Mouse (Mus musculus): Measurements from ENCODE around the gene Gm26741. TPM values are rescaled to one million over a fixed set of nuclear protein-coding genes. Genes with fewer than 3 reads are reported as not detected.

Gm26741 gene
- total RNA-seq, 2 experiments from 2014 or later: not detected

- DNase-seq (ENCODE audit: extremely low spot score in 1 of 2, low spot score in 1 of 2): no peak
Measured at GRCm38 (mm10) chr10:52388922-52389430, 30.4 kb downstream of the Gm26741 start, which contains the start of gene Nepn. TSS of gene Nepn (plus strand) at chr10:52388972.

DNA sequence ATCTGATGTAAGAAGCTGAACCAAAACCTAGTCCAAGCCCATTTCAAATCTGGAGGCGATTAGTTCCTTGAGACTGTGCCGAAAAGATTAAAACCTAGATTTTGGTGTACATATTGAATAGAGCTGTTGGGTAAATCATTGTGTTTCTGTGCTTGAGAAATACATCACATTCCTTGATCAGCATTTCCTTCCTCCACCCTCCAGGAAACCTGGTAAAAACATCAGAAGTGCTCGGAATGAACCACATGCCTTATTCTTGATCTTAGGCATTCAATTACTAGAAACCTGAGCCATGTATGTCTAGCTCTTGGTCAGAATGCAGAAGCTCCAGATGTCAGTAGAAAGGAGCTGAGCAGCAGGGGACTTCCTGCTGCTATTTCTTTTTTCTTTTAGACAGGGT, 30.9 kb downstream of the Gm26741 start:
- no peak for DNase-seq (ENCODE audit: extremely low spot score in 1 of 2, low spot score in 1 of 2)

- DNase-seq (ENCODE audit: extremely low spot score in 1 of 2, low spot score in 1 of 2): no peak
Measured at GRCm38 (mm10) chr10:52391208-52391607, 32.6 kb downstream of the Gm26741 start.

- no peak for DNase-seq (ENCODE audit: extremely low spot score in 1 of 2, low spot score in 1 of 2)
Measured at GRCm38 (mm10) chr10:52396647-52397046, 38.1 kb downstream of the Gm26741 start.

- no peak for DNase-seq (ENCODE audit: extremely low spot score in 1 of 2, low spot score in 1 of 2)
Measured at GRCm38 (mm10) chr10:52398715-52399114, 40.1 kb downstream of the Gm26741 start.

GRCm38 (mm10) chr10:52399722-52400121, 41.2 kb downstream of the Gm26741 start:
- DNase-seq (ENCODE audit: extremely low spot score in 1 of 2, low spot score in 1 of 2): no peak

DNA sequence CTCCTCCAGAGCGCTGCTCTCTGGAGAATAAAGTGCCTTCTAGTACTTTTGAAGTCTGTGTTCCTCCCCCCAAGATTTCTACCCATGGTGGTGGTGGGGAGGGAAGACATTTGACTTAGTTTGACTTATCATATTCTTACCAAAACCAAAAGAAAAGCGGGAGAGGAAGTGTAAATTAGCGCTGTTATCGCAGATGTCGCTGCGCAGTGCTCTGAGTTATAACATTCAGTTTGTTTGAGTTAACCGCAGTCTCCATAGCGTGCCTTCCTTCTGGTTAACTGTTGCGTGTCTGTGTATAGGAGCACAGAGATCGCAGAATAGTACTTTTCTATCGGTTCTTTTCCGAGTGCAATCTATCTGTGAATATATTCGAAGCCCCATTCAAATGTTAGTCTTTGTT, 46.6 kb downstream of the Gm26741 start:
- no peak for DNase-seq (ENCODE audit: extremely low spot score in 1 of 2, low spot score in 1 of 2)

DNA sequence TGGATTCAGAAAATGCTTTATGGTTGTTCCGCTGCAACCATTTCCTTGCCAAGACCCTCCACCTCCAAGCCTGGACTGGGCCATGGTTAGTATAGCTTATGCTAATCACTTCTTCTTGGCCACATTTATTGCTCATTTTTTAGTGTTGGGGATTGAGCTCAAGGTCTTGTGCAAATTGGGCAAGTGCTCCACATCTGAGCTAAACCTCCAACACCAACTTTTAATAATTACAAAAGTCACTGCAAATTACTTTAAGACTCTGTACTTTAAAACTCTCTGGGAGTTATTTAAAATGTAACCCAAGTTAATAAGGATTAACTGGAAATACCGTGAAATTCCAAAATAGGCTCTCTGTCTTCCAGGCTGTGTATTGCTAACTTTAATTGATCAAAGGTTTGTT, 49.0 kb downstream of the Gm26741 start:
- no peak for DNase-seq (ENCODE audit: extremely low spot score in 1 of 2, low spot score in 1 of 2)

Other genes starting within 250 kb of the Gm26741 start
- not detected for gene Ros1, start 163.5 kb upstream of the Gm26741 start, total RNA-seq (2021)
- 1 to 10 TPM; 6.2 to 7.9 TPM for gene Dcbld1, start 125.1 kb upstream of the Gm26741 start, total RNA-seq (2021)
- gene Gopc, start 23.4 kb downstream of the Gm26741 start, total RNA-seq (2021): 10 to 100 TPM; 42.6 to 43.3 TPM
- not detected for gene Nepn, start 30.2 kb downstream of the Gm26741 start, total RNA-seq (2021)
- gene Nus1, start 58.8 kb downstream of the Gm26741 start, total RNA-seq (2021): 10 to 100 TPM; 59.8 to 61.3 TPM

Data from layer of hippocampus, postnatal 25 days (tissue).